Mouse (Mus musculus): ENCODE measurements around the gene Zfp217.

The Zfp217 gene

GRCm38 (mm10) chr2:170131981-170132460 lies 15.9 kb downstream of the Zfp217 start:
- DNase-seq = no peak

GRCm38 (mm10) chr2:170130780-170131645 lies 16.9 kb downstream of the Zfp217 start:
- DNase-seq = peak; percentile 78 to 80

- DNase-seq = no peak
These were observed 17.8 kb downstream of the Zfp217 start for GRCm38 (mm10) chr2:170129923-170130779.

GRCm38 (mm10) chr2:170129248-170129922 lies 18.5 kb downstream of the Zfp217 start:
- no peak for DNase-seq

GRCm38 (mm10) chr2:170128461-170129247 lies 19.2 kb downstream of the Zfp217 start:
- DNase-seq = no peak

- DNase-seq = no peak
These were observed 20.4 kb downstream of the Zfp217 start for GRCm38 (mm10) chr2:170127523-170127922.

GRCm38 (mm10) chr2:170126266-170126665 lies 21.6 kb downstream of the Zfp217 start:
- no peak for DNase-seq

GRCm38 (mm10) chr2:170122197-170122596 lies 25.7 kb downstream of the Zfp217 start:
- no peak for DNase-seq

GRCm38 (mm10) chr2:170120139-170121027 lies 27.5 kb downstream of the Zfp217 start:
- no peak for DNase-seq

- peak; percentile 61 to 81 for DNase-seq
These were observed 31.1 kb downstream of the Zfp217 start for GRCm38 (mm10) chr2:170116704-170117281.

GRCm38 (mm10) chr2:170110306-170110705 lies 37.6 kb downstream of the Zfp217 start:
- DNase-seq = peak in 1 of 2 experiments; percentile 56

GRCm38 (mm10) chr2:170109528-170109927 lies 38.4 kb downstream of the Zfp217 start:
- no peak for DNase-seq

GRCm38 (mm10) chr2:170107791-170108190 lies 40.1 kb downstream of the Zfp217 start:
- no peak for DNase-seq

GRCm38 (mm10) chr2:170106000-170106399 lies 41.9 kb downstream of the Zfp217 start:
- no peak for DNase-seq

GRCm38 (mm10) chr2:170104396-170104795 lies 43.5 kb downstream of the Zfp217 start:
- DNase-seq = no peak

GRCm38 (mm10) chr2:170103852-170104251 lies 44.1 kb downstream of the Zfp217 start:
- peak in 1 of 2 experiments; percentile 72 for DNase-seq

- DNase-seq = no peak
These were observed 44.6 kb downstream of the Zfp217 start for GRCm38 (mm10) chr2:170103341-170103740.

GRCm38 (mm10) chr2:170101932-170102331 lies 46.0 kb downstream of the Zfp217 start:
- no peak for DNase-seq

GRCm38 (mm10) chr2:170101132-170101531 lies 46.8 kb downstream of the Zfp217 start:
- DNase-seq = peak; percentile 78 to 93

- peak; percentile 42 to 53 for DNase-seq
These were observed 53.0 kb downstream of the Zfp217 start for GRCm38 (mm10) chr2:170094871-170095270.

GRCm38 (mm10) chr2:170094220-170094619 lies 53.7 kb downstream of the Zfp217 start:
- DNase-seq = no peak

Data from kidney, adult 8-10 months (tissue).